ENCODE assay signal across 8 mouse cellular contexts in the genomic region with DNA sequence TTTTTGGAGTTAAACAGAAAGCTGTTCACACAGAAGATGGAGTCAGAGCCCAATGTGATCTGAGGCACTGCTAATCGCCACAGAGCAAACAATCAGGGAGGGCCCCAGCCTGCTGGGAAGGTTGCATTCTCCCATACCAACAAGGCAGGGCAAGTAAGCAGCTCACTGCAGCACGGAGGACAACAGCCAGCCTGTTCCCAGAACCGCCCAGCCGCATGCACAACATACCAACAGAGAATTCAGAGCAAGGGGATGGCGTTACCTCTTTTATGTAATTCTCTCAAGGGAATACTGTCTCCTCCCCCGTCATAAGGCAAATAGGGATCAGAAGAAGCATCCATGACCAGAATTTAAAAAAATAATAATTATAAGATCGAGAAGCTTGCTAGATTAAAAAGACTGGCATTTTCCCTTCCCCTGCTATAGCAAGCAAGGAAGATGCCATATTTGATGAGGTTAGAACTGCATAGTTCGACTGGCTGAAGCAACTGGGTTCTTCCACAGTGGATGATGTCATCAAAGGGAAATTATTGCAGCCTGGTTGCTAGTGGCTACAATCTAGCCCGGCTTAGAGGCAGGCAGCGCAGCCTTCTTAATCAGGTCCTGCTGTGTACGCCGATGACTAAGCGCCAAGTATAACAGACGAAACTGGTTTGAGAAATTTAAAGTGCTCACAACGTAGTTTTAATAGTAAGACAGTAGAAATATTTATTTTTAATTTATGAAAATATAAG. TPM values are rescaled to one million over a fixed set of nuclear protein-coding genes. Genes with fewer than 3 reads are reported as not detected.
DNase-seq lines count a peak whose midpoint lies in the region; TF ChIP-seq lines count a peak whose summit lies in the region.

No protein-coding gene starts in this region.

- no peaks in the 10 kb centered on the region; the same call in 1 of the 2 replicates for H3K4me1 ChIP-seq in lung, adult 2 months (ENCODE audit: control insufficient read depth, insufficient read depth, low read length)
- H3K4me1 ChIP-seq in olfactory bulb, adult 2 months (ENCODE audit: control insufficient read depth, insufficient read depth, low read length): no peaks in the 10 kb centered on the region

- H3K27ac ChIP-seq in layer of hippocampus, adult 2 months: peak overlapping the region; percentile 97
- H3K27ac ChIP-seq in olfactory bulb, adult 2 months (ENCODE audit: insufficient read depth, low read depth, low read length): peak overlapping the region; percentile 87

- 18% methylated on average over 15 of the region's 15 CpGs for WGBS in lung, adult 2 months
- under 1% methylated on average over 15 of the region's 15 CpGs for WGBS in olfactory bulb, adult 2 months

- H3K4me3 ChIP-seq in layer of hippocampus, adult 2 months: peak overlapping the region; percentile 61
- H3K4me3 ChIP-seq in lung, adult 2 months (replicated peaks; ENCODE audit: extremely low read depth, low read depth, low read length): peak overlapping the region; percentile 49
- peak overlapping the region; percentile 55 for H3K4me3 ChIP-seq in olfactory bulb, adult 2 months (ENCODE audit: insufficient read depth, low read depth, low read length)

- TF ChIP-seq CTCF in layer of hippocampus, adult 2 months (conservative IDR thresholded peaks at IDR 0.05): no peak
- no peak for TF ChIP-seq CTCF in lung, adult 2 months (IDR thresholded peaks at IDR 0.05; ENCODE audit: insufficient read depth, low read length)
- TF ChIP-seq CTCF in olfactory bulb, adult 2 months (IDR thresholded peaks at IDR 0.05; ENCODE audit: insufficient read depth, low read depth, low read length): no peak

- peak; percentile 97 for DNase-seq in MN1 (ENCODE audit: low spot score)
- DNase-seq in cerebellum, adult 9-10 months: peak; percentile 93
- DNase-seq in forelimb bud, embryonic 11.5 days (ENCODE audit: low read depth, low spot score): peak; percentile 81
- peak; percentile 77 for DNase-seq in heart, postnatal 4 days
- DNase-seq in layer of hippocampus, adult 2 months (ENCODE audit: low spot score in 2 of 2): peak; percentile 64 to 89
- DNase-seq in lung, adult 2 months: peak; percentile 34
- DNase-seq in urinary bladder, postnatal 14 days (ENCODE audit: low spot score): peak; percentile 82

- TF ChIP-seq POLR2A in lung, adult 2 months (IDR thresholded peaks at IDR 0.05; ENCODE audit: borderline replicate concordance, extremely low read depth, low read depth, low read length): no peak
- TF ChIP-seq POLR2A in olfactory bulb, adult 2 months (IDR thresholded peaks at IDR 0.05; ENCODE audit: insufficient read depth, low read depth, low read length): no peak

RNA-seq across cellular contexts. Expression of a gene that starts 28.7 kb away (rescaled TPM):
- total RNA-seq in heart, postnatal 4 days (2021): 10 to 100 TPM; 32.0 to 33.6 TPM
- 100 to 1,000 TPM; 121 to 123 TPM for total RNA-seq in layer of hippocampus, adult 2 months (2021)
- 9.3 and 13.7 TPM in 2 replicates for polyA plus RNA-seq in lung, adult 2 months (2012; rRNA removed)
- polyA plus RNA-seq in olfactory bulb, adult 2 months (2012; ENCODE audit: insufficient read depth, insufficient read length, low replicate concordance, missing spikeins): 224 TPM in 1 of 2 replicates, not detected in the other

RNA-seq across cellular contexts. Expression of a gene that starts 38.5 kb away (rescaled TPM):
- total RNA-seq in heart, postnatal 4 days (2021): 1 to 10 TPM; 6.2 to 6.9 TPM
- total RNA-seq in layer of hippocampus, adult 2 months (2021): 10 to 100 TPM; 24.5 to 30.5 TPM
- polyA plus RNA-seq in lung, adult 2 months (2012; rRNA removed): 9.1 and 9.4 TPM in 2 replicates
- not detected in 2 replicates for polyA plus RNA-seq in olfactory bulb, adult 2 months (2012; ENCODE audit: insufficient read depth, insufficient read length, low replicate concordance, missing spikeins)

Comparison
In these comparisons a context has a peak if more than half of its experiments do, and no peak if none do; other contexts are left out.
1. Peak in every context shown above with its lines: DNase-seq, H3K4me3 ChIP-seq and H3K27ac ChIP-seq.
2. DNase-seq: peak in every context shown above with its lines; median percentile 97 in MN1; 93 in cerebellum, adult 9-10 months; 82 in urinary bladder, postnatal 14 days; 81 in forelimb bud, embryonic 11.5 days; 77 in heart, postnatal 4 days; 76 in layer of hippocampus, adult 2 months; 34 in lung, adult 2 months.